Mouse (Mus musculus) MEL (cell line): Measurements from ENCODE around the gene Lrrc23. TPM values are rescaled to one million over a fixed set of nuclear protein-coding genes. Genes with fewer than 3 reads are reported as not detected.

Experiments
- DNase-seq: peaks from one replicate; pipeline ENCODE4 v3.0.0; 2011; ENCODE audit warnings: low read depth, low spot score
- H3K27ac ChIP-seq: 2 replicates; pipeline ENCODE4 v1.5.1; 2012; ENCODE audit warnings: low read depth, mild to moderate bottlenecking, control low read depth, low read length, moderate library complexity; ENCODE audit not compliant: control insufficient read depth
- H3K27me3 ChIP-seq, 2 experiments: fragments of 150-350 bp in 1 of 2; sonication (generic) in 1 of 2; 2 replicates each; pipeline ENCODE4 v1.6.1; 2012; ENCODE audit warnings: low read length in 2 of 2, mild to moderate bottlenecking in 2 of 2, improper control_type of control experiment in 1 of 2, moderate library complexity in 1 of 2; ENCODE audit not compliant: insufficient read depth in 2 of 2, control insufficient read depth in 1 of 2
- H3K36me3 ChIP-seq, 2 experiments: 2 replicates each; pipeline ENCODE4 v1.6.1; 2012 to 2014; ENCODE audit warnings: low read length in 2 of 2, improper control_type of control experiment in 1 of 2, inconsistent platforms in 1 of 2, mild to moderate bottlenecking in 1 of 2; ENCODE audit not compliant: insufficient read depth in 2 of 2, control insufficient read depth in 1 of 2
- H3K4me1 ChIP-seq, 2 experiments: fragments of 150-350 bp in 1 of 2; sonication (generic) in 1 of 2; 2 replicates each; pipeline ENCODE4 v1.6.1; 2012; ENCODE audit warnings: low read length in 2 of 2, improper control_type of control experiment in 1 of 2, mild to moderate bottlenecking in 1 of 2; ENCODE audit not compliant: insufficient read depth in 2 of 2, control insufficient read depth in 1 of 2
- H3K4me3 ChIP-seq, 2 experiments: fragments of 150-350 bp in 1 of 2; sonication (generic) in 1 of 2; 2 replicates each; pipeline ENCODE4 v1.5.1; 2012; ENCODE audit warnings: low read depth in 2 of 2, low read length in 2 of 2, mild to moderate bottlenecking in 2 of 2, moderate library complexity in 2 of 2, control low read depth in 1 of 2, improper control_type of control experiment in 1 of 2; ENCODE audit not compliant: control insufficient read depth in 1 of 2, insufficient read depth in 1 of 2
- H3K79me2 ChIP-seq: 2 replicates; pipeline ENCODE4 v1.6.1; 2012; ENCODE audit warnings: mild to moderate bottlenecking, low read length, moderate library complexity; ENCODE audit not compliant: control insufficient read depth, poor library complexity, insufficient read depth
- H3K9ac ChIP-seq: 2 replicates; pipeline ENCODE4 v1.6.1; 2012; ENCODE audit warnings: low read depth, mild to moderate bottlenecking, control low read depth, low read length, moderate library complexity; ENCODE audit not compliant: control insufficient read depth, poor library complexity, severe bottlenecking
- H3K9me3 ChIP-seq: fragments of 150-350 bp; sonication (generic); replicated peaks from 2 replicates; pipeline ENCODE4 v1.6.1; 2012; ENCODE audit warnings: mild to moderate bottlenecking, low read length, improper control_type of control experiment, moderate library complexity; ENCODE audit not compliant: insufficient read depth
- CHD1 ChIP-seq: IDR thresholded peaks from 2 replicates; pipeline ENCODE4 v1.6.1; 2012; ENCODE audit warnings: low read depth, mild to moderate bottlenecking, inconsistent platforms, low read length, improper control_type of control experiment
- CHD2 ChIP-seq: IDR thresholded peaks from 2 replicates; pipeline ENCODE4 v1.6.1; 2011; ENCODE audit warnings: low read length, improper control_type of control experiment
- E2F4 ChIP-seq: IDR thresholded peaks from 2 replicates; pipeline ENCODE4 v1.6.1; 2011; ENCODE audit warnings: low read depth, low read length, improper control_type of control experiment, borderline replicate concordance
- GABPA ChIP-seq: IDR thresholded peaks from 2 replicates; pipeline ENCODE4 v1.6.1; 2012; ENCODE audit warnings: low read depth, mild to moderate bottlenecking, inconsistent platforms, low read length, improper control_type of control experiment, moderate library complexity
- GATA1 ChIP-seq: IDR thresholded peaks from 2 replicates; pipeline ENCODE4 v1.6.1; 2011; ENCODE audit warnings: low read depth, low read length, improper control_type of control experiment
- MXI1 ChIP-seq: IDR thresholded peaks from 2 replicates; pipeline ENCODE4 v1.6.1; 2011; ENCODE audit warnings: mild to moderate bottlenecking, low read depth, low read length, improper control_type of control experiment
- TAL1 ChIP-seq: IDR thresholded peaks from 2 replicates; pipeline ENCODE4 v1.6.1; 2012; ENCODE audit warnings: mild to moderate bottlenecking, inconsistent platforms, low read length, moderate library complexity, mixed read lengths
- UBTF ChIP-seq: IDR thresholded peaks from 2 replicates; pipeline ENCODE4 v1.6.1; 2012; ENCODE audit warnings: low read depth, mild to moderate bottlenecking, inconsistent platforms, low read length, improper control_type of control experiment, moderate library complexity, borderline replicate concordance; ENCODE audit not compliant: insufficient read depth
- USF1 ChIP-seq: IDR thresholded peaks from 2 replicates; pipeline ENCODE4 v1.6.1; 2014; ENCODE audit warnings: low read depth, mild to moderate bottlenecking, inconsistent platforms, low read length, improper control_type of control experiment, moderate library complexity
- polyA plus RNA-seq, 2 experiments: library from polyadenylated mRNA; stranded (reverse) in 1 of 2; unstranded in 1 of 2; fragments of >175 nt in 1 of 2; fragments of >200 nt in 1 of 2; gene quantifications; 2 replicates each; pipeline versions ENCODE4 v1.2.1 to v1.2.4; 2012; ENCODE audit warnings: low replicate concordance in 2 of 2, low read depth in 1 of 2; ENCODE audit not compliant: insufficient read length in 2 of 2, insufficient read depth in 1 of 2, missing spikeins in 1 of 2
- total RNA-seq: library from RNA; depleted of rRNA; stranded (reverse); fragments of 300-350 nt; gene quantifications from 2 replicates; pipeline ENCODE4 v1.2.3, GENCODE M21; 2012

Lrrc23 gene
- total and polyA plus RNA-seq, 3 experiments, result 0.11 TPM; not detected in 2

GRCm38 (mm10) chr6:124743647-124744046, 35.9 kb downstream of the Lrrc23 start:
- H3K4me1 ChIP-seq, result peaks cover 2 to 13% of the 10 kb centered on the region in 2 experiments; a peak in 3 of 4 replicates
- TF ChIP-seq GABPA, result no peak

GRCm38 (mm10) chr6:124742839-124743514, 36.5 kb downstream of the Lrrc23 start:
- no peak for DNase-seq
- TF ChIP-seq CHD2, result no peak
- TF ChIP-seq GABPA, result no peak
- no peak for TF ChIP-seq TAL1
- TF ChIP-seq USF1, result no peak
- no peak for TF ChIP-seq CHD1
- no peak for TF ChIP-seq GATA1
- TF ChIP-seq UBTF, result no peak
- Histone ChIP-seq H3K27me3 (no peaks in the 10 kb centered on the region), H3K36me3 (peaks cover 0 to 12% of the 10 kb centered on the region in 2 experiments; a peak in 2 of 4 replicates), H3K27ac (no peak overlapping the region), H3K9ac (no peak overlapping the region), H3K4me1 (peaks cover 2 to 13% of the 10 kb centered on the region in 2 experiments; a peak in 3 of 4 replicates), H3K4me3 (no peak overlapping the region), H3K79me2 (peaks cover 1% of the 10 kb centered on the region; the same call in 1 of the 2 replicates), H3K9me3 (no peaks in the 10 kb centered on the region)

More at GRCm38 (mm10) chr6:124743647-124744046, 35.9 kb downstream of the Lrrc23 start:
- DNase-seq, result no peak
- no peak overlapping the region for H3K4me3 ChIP-seq
- H3K9ac ChIP-seq, result no peak overlapping the region
- H3K79me2 ChIP-seq, result peaks cover 1% of the 10 kb centered on the region; the same call in 1 of the 2 replicates
- no peaks in the 10 kb centered on the region for H3K27me3 ChIP-seq
- peaks cover 0 to 12% of the 10 kb centered on the region in 2 experiments; a peak in 2 of 4 replicates for H3K36me3 ChIP-seq
- no peak overlapping the region for H3K27ac ChIP-seq
- H3K9me3 ChIP-seq, result no peaks in the 10 kb centered on the region

DNA sequence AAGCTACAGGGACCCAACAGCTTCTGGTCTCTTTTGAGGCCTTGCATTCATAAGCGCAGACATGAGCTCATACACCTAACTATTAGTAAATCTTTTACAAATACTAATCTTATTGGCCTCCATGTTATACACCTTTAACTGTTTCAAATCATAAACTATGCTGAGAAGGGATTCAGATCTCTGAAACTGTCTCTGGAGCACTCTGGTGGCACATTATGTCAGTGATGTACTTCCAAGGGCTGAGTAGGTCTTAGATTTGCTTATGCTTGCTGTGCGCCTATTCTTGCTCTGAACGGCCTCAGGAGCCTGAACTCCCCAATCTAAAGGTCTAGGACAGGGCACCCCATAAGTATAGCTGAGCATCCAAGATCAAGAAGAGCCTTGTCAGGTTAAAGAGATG, 37.7 kb downstream of the Lrrc23 start:
- TF ChIP-seq MXI1 (peak; percentile 15; the same call in 1 of the 2 replicates), E2F4 (no peak)
- Histone ChIP-seq H3K36me3 (peaks cover 0 to 12% of the 10 kb centered on the region in 2 experiments; a peak in 2 of 4 replicates), H3K27me3 (no peaks in the 10 kb centered on the region), H3K9ac (peak overlapping the region; percentile 72), H3K9me3 (no peaks in the 10 kb centered on the region), H3K79me2 (peaks cover 1% of the 10 kb centered on the region; the same call in 1 of the 2 replicates), H3K27ac (peak overlapping the region; percentile 96), H3K4me1 (peaks cover 2 to 13% of the 10 kb centered on the region in 2 experiments; a peak in 3 of 4 replicates), H3K4me3 (peak overlapping the region; percentile 10 to 18; a peak in 3 of 4 replicates)
- DNase-seq, result no peak
